Mouse (Mus musculus) erythroblast, adult 5-6 weeks (primary cell): ENCODE results near the gene Gm20388. TPM values are rescaled to one million over a fixed set of nuclear protein-coding genes. Genes with fewer than 3 reads are reported as not detected.

Experiments
- ATAC-seq: replicated peaks from 2 replicates; pipeline ENCODE4 v1.8.0; 2016; ENCODE audit warnings: moderate number of reproducible peaks, mild to moderate bottlenecking, moderate TSS enrichment, inconsistent platforms; ENCODE audit not compliant: poor library complexity, low FRiP score, severe bottlenecking
- total RNA-seq, 2 experiments: library from RNA; stranded (forward) in 1 of 2; stranded (reverse) in 1 of 2; fragments of 150-400 nt in 1 of 2; fragments of 200-764, 138-1000 nt in 1 of 2; gene quantifications; 2 replicates each; pipeline versions ENCODE4 v1.2.3 to v1.2.4; 2015 to 2017; ENCODE audit warnings: low replicate concordance in 2 of 2

The Gm20388 gene
- total RNA-seq, 2 experiments from 2014 or later: 2.9 to 7.8 TPM

GRCm38 (mm10) chr8:121563701-121564100 is 1653.1 kb downstream of the Gm20388 start:
- ATAC-seq: no peak

GRCm38 (mm10) chr8:121568321-121568720 is 1657.7 kb downstream of the Gm20388 start:
- no peak for ATAC-seq

- ATAC-seq: no peak
Measured at GRCm38 (mm10) chr8:121570335-121570734, 1659.7 kb downstream of the Gm20388 start.

- no peak for ATAC-seq
Measured at GRCm38 (mm10) chr8:121570801-121571200, 1660.2 kb downstream of the Gm20388 start.

GRCm38 (mm10) chr8:121572121-121572520 is 1661.5 kb downstream of the Gm20388 start:
- ATAC-seq: no peak

GRCm38 (mm10) chr8:121573275-121573674 is 1662.6 kb downstream of the Gm20388 start:
- peak; percentile 92 for ATAC-seq

GRCm38 (mm10) chr8:121575661-121576060 is 1665.0 kb downstream of the Gm20388 start:
- ATAC-seq: no peak

GRCm38 (mm10) chr8:121577751-121578675 is 1667.4 kb downstream of the Gm20388 start:
- peak; percentile 35 for ATAC-seq

- peak; percentile 62 for ATAC-seq
Measured at GRCm38 (mm10) chr8:121578676-121579451, 1668.2 kb downstream of the Gm20388 start, which contains the start of gene Fbxo31. Gene Fbxo31 (minus strand): TSS chr8:121578806.

- no peak for ATAC-seq
Measured at GRCm38 (mm10) chr8:121580465-121580864, 1669.8 kb downstream of the Gm20388 start.

GRCm38 (mm10) chr8:121583653-121584052 is 1673.0 kb downstream of the Gm20388 start:
- no peak for ATAC-seq

- no peak for ATAC-seq
Measured at GRCm38 (mm10) chr8:121584730-121585129, 1674.1 kb downstream of the Gm20388 start.

GRCm38 (mm10) chr8:121585159-121585825 is 1674.7 kb downstream of the Gm20388 start:
- peak; percentile 85 for ATAC-seq

- peak; percentile 64 for ATAC-seq
Measured at GRCm38 (mm10) chr8:121588750-121589149, 1678.1 kb downstream of the Gm20388 start.

- no peak; the same call in 1 of the 2 replicates for ATAC-seq
Measured at GRCm38 (mm10) chr8:121589205-121589726, 1678.6 kb downstream of the Gm20388 start.

- peak; percentile 45 for ATAC-seq
Measured at GRCm38 (mm10) chr8:121590203-121591177, 1679.8 kb downstream of the Gm20388 start, which contains the start of gene Map1lc3b. Gene Map1lc3b (plus strand): TSS chr8:121590361.

GRCm38 (mm10) chr8:121591178-121592066 is 1680.8 kb downstream of the Gm20388 start:
- ATAC-seq: peak; percentile 55

- ATAC-seq: no peak
Measured at GRCm38 (mm10) chr8:121593293-121593692, 1682.7 kb downstream of the Gm20388 start.
